Mouse (Mus musculus) cortical plate, adult 2 months (tissue): ENCODE data around the gene Slc35e3. TPM values are rescaled to one million over a fixed set of nuclear protein-coding genes. Genes with fewer than 3 reads are reported as not detected.

Source experiments
- H3K27ac ChIP-seq: fragments of 200-500 bp; 2 replicates; pipeline ENCODE4 v1.5.1; 2012; ENCODE audit warnings: low read length, control low read depth, inconsistent platforms; ENCODE audit not compliant: insufficient read depth
- H3K4me1 ChIP-seq: fragments of 200-500 bp; 2 replicates; pipeline ENCODE4 v1.6.1; 2011; ENCODE audit warnings: low read length; ENCODE audit not compliant: control insufficient read depth, insufficient read depth
- H3K4me3 ChIP-seq: fragments of 200-500 bp; 2 replicates; pipeline ENCODE4 v1.5.1; 2011; ENCODE audit warnings: mild to moderate bottlenecking, low read length, control low read depth; ENCODE audit not compliant: insufficient read depth
- CTCF ChIP-seq: fragments of 200-500 bp; IDR thresholded peaks from 2 replicates; pipeline ENCODE4 v1.5.1; 2011; ENCODE audit warnings: mild to moderate bottlenecking, control low read depth, low read length; ENCODE audit not compliant: insufficient read depth; ENCODE audit errors: extremely low read depth
- POLR2A ChIP-seq: fragments of 200-500 bp; IDR thresholded peaks from 2 replicates; pipeline ENCODE4 v1.6.1; 2011; ENCODE audit warnings: mild to moderate bottlenecking, low read length, control low read depth; ENCODE audit not compliant: insufficient read depth; ENCODE audit errors: extremely low read depth
- polyA plus RNA-seq: library from polyadenylated mRNA; depleted of rRNA; stranded (reverse); fragments of >200 nt; gene quantifications from 2 replicates; pipeline ENCODE4 v1.2.3, GENCODE M21; 2012; rRNA removed

The Slc35e3 gene
- polyA plus RNA-seq, 1 experiment: 20.0 TPM

GRCm38 (mm10) chr10:117685171-117685848, 60.9 kb downstream of the Slc35e3 start:
- no peak overlapping the region for H3K4me3 ChIP-seq
- TF ChIP-seq POLR2A (no peak), CTCF (no peak)
- no peaks in the 10 kb centered on the region for H3K4me1 ChIP-seq
- no peak overlapping the region for H3K27ac ChIP-seq

- no peak overlapping the region for H3K27ac ChIP-seq
- H3K4me3 ChIP-seq: no peak overlapping the region
- TF ChIP-seq POLR2A: no peak
- TF ChIP-seq CTCF: no peak
- no peaks in the 10 kb centered on the region for H3K4me1 ChIP-seq
Measured at GRCm38 (mm10) chr10:117684298-117685170, 61.6 kb downstream of the Slc35e3 start.

GRCm38 (mm10) chr10:117683734-117684037, 62.5 kb downstream of the Slc35e3 start:
- no peak for TF ChIP-seq POLR2A
- no peak for TF ChIP-seq CTCF
- Histone ChIP-seq H3K4me3 (no peak overlapping the region), H3K4me1 (no peaks in the 10 kb centered on the region), H3K27ac (no peak overlapping the region)

Other genes with a start within 250 kb of the Slc35e3 start
- gene Cpm, start 116.9 kb downstream of the Slc35e3 start, polyA plus RNA-seq: 6.6 and 8.0 TPM in 2 replicates
- gene Mdm2, start 35.6 kb downstream of the Slc35e3 start, polyA plus RNA-seq: 61.6 and 65.1 TPM in 2 replicates
- 12.8 and 13.5 TPM in 2 replicates for gene Nup107, start 46.3 kb upstream of the Slc35e3 start, polyA plus RNA-seq
- gene Rap1b, start 99.7 kb upstream of the Slc35e3 start, polyA plus RNA-seq: 54.9 and 55.9 TPM in 2 replicates